Mouse (Mus musculus): ENCODE measurements around the gene Fam221b.

The Fam221b gene

DNA sequence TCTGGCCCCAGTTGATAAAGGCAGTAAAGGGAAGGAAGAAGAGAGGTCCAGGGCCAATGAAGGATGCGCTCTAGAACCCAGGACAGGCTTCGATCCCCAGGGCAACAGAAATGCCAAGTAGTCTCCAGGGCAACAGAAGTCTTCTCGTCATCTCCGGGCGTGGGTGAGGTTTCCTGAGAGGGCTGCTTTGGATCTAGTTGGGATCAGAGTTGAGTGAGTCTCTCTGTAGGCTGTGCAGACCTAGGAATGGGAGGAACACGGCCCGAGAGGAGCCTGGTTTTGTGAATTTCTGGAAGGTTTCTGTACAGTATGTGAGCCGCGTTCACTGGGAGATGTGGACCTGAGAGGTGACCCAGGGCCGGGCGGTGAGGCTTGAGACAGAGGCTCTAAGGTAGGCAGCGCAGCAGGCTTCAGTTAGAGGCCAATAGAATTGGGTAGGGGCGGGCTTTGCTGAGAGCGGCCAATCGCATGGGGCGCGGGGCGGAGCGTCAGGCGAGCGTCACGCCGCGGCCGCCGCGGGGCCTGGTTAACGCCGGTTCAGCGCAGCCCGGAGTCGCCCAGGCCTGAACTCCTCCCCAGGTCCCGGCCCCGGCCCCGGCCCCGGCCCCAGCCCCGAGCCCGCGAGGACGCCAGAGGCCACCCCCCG, at the start of gene Fam221b, which contains the start of gene Tmem8b:
Gene Fam221b (minus strand): TSS at position 364 of the 646 bp plus-strand sequence.
Gene Tmem8b (plus strand): TSS at position 190 of the 646 bp plus-strand sequence.
- DNase-seq (ENCODE audit: low read depth, low spot score): peak; percentile 77

DNA sequence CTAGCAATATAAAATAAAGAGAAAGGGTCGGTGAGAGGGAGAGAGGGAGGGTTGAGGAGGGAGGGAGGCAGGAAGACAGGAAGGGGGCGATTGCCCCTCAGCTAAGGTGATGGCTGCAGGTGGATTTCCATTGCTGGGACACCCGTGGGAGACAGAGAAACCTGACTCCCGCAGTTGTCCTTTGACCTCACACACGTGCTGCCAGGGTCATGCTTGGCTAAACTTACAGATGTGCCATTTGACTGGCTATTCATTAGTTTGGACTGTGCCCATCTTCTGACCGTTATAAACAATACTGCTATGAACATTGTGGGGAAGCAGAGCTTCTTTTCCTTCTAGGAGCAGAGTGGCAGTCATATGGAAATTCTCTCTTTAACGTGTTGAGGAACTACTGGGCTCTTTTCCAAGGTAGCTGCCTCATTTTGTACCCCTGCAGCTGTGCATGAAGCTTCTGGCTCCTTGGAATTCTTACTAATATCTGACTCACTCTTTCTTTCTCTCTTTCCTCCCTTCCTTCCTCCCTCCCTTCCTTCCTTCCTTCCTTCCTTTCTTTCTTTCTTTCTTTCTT, 44.8 kb upstream of the Fam221b start:
- peak; percentile 49 for DNase-seq (ENCODE audit: low read depth, low spot score)

DNA sequence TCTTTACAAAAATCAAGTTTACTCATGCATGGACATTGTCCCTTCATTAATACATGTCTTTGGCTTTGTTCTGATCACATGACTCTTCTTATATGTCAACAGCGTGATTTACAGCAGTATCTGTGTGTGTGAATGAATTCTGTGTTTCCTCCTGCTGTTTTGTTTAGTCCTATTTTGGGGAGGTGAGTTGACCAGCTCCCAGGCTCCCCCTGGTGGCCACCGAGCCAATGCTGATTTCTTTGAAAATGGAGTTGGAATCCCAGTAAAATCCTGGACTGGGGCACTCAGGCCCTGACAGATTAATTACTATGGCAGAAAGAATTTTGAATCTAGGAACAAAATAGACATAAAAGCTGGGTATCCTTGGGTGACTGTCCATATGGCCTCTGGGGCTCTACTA, 42.9 kb upstream of the Fam221b start:
- no peak for DNase-seq (ENCODE audit: low read depth, low spot score)

DNA sequence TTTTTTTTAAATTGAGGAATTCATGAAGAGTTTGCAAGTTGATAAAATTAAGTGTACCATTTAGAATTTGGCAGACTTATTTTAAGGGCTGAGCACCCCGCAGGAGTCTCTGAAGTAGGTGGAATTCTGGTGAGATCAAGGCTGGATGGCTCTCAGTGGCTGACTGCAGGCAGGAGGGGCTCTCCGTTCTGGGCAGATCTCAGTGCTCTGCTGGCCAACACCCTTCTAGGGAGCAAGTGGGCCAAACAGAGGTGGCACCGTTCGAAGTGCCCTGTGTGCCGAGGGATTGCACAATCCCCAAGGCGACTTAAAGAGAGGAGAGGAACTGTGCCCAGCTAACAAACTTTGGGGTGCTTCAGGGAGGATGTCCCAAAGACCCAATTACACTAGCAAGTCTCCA, 40.9 kb upstream of the Fam221b start, which contains the start of gene Olfr71:
Gene Olfr71 (minus strand): TSS at position 387 of the 400 bp plus-strand sequence.
- DNase-seq (ENCODE audit: low read depth, low spot score): no peak

DNA sequence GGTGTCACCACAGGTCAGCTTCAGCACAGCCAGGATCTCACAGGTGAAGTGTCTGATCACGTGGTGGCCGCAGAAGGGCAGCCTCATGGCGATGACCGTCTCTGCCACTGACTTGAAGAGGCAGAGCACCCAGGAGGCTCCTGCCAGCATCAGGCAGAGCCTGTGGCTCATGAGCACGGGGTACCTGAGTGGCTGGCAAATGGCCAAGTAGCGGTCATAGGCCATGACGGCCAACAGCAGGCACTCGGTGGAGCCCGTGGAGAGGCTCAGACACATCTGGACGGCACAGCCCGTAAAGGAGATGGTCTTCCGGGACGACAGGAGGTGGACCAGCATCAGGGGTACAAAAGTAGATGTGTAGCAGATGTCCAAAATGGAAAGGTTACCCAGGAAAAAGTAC, 37.0 kb upstream of the Fam221b start:
- DNase-seq (ENCODE audit: low read depth, low spot score): no peak

DNA sequence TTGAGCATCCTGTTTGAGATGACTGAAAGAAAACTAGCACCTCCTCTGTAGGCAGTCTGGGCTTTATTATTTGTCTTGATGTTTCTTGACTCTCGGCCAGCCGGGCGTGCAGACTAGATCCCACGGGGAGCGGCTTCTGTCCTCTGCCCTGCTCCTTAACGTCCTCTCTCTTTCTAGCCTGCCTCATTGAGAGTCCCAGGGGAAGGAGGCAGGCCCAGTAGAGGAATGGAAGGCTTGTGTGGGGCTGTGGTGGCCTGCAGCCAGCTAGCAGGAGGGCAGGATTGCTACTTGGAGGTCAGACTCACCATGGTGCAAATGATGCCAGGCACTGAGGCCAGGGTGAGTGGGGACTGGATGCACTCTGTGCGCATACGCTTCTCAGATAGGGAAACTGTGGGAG, 34.9 kb upstream of the Fam221b start:
- no peak for DNase-seq (ENCODE audit: low read depth, low spot score)

DNA sequence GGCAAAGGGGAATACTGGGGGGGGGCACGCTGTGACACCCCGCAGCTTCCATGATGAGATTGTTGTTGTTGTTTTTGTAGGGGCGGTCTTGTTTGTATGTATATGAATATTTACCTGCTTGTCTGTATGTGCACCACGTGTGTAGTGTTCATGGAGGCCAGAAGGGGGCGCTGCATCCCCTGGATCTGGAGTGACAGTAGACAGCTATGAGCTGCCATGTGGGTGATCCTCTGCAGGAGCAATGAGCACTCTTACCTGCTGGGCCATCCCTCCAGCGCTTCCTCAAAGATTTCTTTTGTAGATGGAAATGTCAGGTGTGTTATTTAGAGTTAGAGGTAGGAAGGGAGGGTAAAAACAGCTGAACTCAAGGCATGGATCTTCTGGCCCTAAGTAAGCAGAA, 34.5 kb upstream of the Fam221b start:
- no peak for DNase-seq (ENCODE audit: low read depth, low spot score)

DNA sequence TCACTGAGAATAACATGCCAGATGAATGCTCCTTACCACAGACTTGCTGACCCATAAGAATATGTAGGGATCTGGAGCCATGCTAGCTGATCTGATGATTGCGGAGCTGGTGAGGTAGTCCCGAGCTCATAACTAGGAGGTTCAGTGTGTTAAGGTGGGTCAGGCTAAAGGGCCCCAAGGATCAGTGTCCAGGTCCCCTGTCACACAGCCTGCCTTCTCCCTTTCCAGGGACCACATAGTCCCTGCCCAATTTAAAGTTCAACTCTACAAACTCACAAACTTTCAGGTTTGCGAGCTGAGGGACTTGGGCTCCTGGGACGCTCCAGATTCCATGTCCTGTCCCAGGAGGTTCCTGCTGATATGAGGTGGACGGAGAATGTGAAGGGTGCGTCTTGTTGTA, 31.8 kb upstream of the Fam221b start, which contains the start of gene Olfr70:
Gene Olfr70 (minus strand): TSS at position 101 of the 400 bp plus-strand sequence.
- no peak for DNase-seq (ENCODE audit: low read depth, low spot score)

DNA sequence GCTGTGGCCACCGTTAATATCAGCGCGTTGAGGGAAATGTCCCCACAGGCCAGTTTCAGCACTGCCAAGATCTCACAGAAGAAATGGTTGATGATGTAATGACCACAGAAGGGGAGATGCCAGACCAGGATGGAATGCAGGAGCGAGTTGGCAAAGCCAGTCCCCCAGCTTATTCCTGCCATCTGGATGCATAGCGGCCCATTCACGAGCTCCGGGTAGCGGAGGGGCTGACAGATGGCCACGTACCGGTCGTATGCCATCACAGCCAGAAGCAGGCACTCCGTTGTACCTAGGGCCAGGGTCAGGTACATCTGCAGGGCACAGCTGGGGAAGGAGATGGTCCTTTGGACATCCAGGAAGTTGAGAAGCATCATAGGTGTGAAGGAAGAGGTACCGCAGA, 27.6 kb upstream of the Fam221b start:
- no peak for DNase-seq (ENCODE audit: low read depth, low spot score)

DNA sequence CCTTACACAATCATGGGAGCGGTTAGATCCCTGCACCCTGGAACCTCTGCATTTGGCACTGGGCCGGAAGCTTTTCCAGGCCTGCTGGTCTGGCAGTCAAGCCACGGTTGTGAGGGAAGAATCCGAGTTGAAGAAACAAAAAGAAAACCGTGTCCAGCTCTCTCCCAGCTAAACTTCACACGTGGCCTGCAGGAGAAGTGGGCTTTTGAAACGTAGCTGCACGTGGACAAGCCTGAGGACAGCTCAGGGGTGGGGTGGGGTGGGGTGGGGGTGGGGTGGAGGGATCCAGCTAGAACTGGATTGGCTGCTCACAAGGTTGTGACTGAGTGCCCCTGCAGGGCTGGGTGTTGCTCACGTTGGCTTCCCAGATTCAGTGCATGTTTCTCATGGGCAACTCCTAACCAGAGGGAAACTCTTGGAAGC, 26.3 kb upstream of the Fam221b start:
- DNase-seq (ENCODE audit: low read depth, low spot score): no peak

DNA sequence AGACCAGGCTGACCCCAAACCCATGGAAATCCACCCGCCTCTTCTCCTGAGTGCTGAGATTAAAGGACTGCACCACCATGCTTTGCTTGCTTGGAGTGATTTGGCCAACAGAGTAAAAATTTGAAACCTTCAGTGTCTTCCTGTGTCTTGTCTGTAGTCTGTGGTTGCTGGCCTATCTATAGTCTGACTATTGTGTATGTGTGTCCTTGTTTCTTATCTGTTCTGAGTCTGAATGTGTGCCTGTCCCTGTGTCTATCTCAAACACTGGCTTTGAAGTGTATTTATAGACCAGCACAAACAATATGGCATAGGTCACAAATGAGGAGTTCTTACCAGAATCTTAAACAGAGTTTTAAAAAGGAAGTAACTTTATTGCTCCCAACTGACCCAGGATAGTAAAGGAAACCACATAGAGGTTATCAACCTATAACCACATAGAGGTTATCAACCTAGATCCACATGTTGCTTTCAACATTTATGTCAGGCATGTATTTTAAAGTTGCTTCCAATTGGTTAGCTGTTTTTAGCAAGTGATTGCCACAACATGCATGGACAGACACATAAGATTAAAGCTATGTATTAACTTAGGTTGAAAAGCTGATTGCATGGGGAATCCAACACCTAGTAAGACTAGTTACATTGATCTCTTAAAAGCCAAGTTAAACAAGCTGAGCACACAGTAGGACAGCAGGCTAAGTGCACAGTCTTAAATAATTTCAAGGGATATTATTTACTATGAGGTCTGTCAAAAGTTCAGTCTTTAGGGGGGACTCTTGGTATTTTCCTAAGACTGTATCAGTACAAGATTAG, 25.7 kb upstream of the Fam221b start:
- DNase-seq (ENCODE audit: low read depth, low spot score): no peak

DNA sequence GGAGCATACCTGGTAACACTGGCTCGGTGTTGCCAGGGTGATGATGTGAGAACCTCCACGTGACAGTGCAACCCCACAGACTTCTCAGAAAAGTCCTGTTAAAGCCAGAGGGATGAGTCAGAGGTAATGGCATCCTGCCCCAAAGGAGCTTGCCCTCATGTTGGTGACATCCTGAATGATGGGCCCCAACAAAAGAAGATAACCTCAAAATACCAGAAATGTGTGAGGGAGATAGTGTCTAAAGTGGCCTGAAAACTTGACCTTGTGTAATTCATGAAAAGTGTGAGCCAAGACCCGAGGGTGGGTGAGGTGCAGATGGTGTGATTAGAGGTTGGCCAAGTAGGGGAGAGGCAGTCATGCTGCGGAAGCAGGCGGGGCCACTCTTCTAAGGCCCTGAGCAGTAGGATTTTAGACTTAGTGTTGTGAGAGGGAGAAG, 24.9 kb upstream of the Fam221b start:
- no peak for DNase-seq (ENCODE audit: low read depth, low spot score)

DNA sequence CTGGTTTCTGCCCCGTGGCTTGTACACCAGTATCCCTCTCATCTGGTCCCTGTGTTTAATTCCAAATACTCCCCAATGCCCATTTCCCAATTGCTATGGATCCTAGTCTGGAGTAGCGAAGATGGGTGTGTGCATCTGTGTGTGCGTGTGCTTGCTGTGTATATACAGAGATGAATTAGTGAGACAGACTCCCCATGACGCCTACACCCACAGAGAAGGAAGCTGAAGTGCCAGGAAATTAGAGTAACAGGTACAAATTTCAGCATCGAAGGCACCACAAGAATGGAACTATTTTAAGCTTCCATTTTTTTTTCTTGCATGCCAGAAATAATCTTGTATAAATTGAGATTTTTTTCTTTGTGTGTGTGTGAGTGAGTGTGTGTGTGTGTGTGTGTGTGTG, 22.1 kb upstream of the Fam221b start:
- no peak for DNase-seq (ENCODE audit: low read depth, low spot score)

DNA sequence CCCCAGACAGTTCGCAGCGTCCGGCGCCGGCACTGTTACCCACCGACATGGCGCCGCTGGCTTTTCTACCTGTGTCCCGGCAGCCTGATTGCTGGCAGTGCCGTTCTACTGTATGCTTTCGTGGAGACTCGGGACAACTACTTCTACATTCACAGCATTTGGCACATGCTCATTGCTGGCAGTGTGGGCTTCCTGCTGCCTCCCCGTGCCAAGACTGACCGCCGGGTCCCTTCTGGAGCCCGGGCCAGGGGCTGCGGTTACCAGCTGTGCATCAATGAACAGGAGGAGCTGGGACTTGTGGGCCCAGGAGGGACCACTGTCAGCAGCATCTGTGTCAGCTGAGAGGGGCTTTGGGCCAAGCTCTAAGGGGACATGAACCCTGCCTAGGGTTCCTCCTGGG, 21.1 kb upstream of the Fam221b start:
- DNase-seq (ENCODE audit: low read depth, low spot score): no peak

DNA sequence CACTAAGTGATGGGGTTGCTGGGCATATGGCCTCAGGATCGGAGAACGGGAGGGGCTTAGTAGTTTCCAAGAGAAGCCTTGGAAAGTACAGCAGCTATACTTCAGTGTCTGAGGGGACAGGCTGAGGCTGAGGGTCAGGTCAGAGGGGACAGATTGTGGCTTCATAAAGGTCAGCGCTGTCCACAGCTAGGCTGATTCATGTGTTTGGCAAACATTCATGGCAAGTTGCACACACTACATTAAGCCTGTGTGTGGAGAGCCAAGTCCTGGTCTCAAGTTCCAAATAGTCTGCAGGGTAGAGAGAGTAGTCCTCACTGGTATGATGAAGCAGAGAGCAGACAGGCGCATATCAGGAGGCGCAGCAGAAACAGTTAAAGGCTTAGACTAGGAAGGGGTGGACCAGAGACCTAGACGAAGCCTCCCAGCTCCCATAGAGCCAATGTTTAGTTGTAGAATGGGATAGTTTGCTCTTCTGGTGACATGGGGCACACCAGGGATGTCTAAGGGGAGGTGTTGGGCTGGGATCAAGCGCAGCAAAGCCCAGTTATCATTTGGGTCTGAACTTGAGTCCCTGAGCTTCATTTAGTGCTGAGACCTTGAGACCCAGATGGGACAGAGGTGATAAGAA, 10.6 kb upstream of the Fam221b start:
- DNase-seq (ENCODE audit: low read depth, low spot score): no peak

DNA sequence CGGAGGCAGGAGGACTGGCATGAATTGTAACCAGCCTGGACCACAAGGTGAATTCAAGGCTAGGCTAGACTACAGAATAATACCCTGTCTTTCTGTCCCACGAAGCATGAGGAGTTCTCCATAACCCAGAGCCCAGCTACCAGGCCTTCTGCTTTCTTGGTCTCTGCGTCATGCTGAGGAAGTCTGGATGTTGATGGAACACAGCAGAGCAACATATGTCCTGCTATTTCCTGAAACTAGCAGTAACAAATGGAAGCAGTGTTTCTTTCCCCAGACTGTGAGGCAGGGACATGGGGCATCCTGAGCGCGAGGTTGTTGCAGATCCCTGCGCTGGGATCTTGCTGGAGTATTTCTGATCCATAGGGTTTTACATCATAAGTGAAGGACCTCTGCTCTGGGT, 9.6 kb upstream of the Fam221b start:
- no peak for DNase-seq (ENCODE audit: low read depth, low spot score)

DNA sequence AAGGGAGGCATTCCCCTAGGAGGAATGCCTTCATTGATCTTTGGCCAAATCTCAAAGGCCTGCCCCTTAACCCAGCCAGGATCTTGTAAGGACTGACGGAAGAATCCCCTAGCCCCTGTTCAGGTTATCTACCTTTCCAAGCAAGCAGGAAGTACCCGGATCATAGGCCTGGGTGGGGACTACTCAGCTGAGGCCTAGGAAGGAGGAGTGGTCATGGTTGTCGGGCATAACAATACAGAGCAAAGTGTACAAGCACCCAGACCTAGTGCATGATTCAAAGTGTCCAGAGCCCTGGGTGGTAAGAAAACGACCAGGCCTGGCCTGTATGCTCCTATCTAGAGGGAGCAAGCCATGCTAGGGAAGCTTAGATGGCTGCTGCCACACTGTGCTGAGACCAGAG, 6.7 kb upstream of the Fam221b start:
- no peak for DNase-seq (ENCODE audit: low read depth, low spot score)

DNA sequence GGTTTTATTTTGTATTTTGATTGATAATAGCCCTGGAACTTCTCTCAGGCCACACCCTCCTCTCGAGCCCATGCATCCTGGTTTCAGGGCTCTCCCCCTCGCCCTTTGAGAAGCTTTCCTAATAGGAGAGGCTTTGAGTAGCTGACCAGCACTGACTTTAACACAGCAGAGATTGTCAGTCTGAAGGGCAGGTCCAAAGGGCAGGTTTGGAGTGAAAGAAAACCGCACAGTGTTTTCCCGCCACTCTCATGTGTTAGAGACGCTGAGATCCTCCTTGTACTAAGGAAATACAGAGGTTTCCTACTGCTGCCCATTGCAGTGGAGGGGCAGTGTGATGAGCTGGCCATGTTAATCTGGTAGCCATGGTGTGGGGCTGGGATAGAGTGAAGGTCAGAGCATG, 6.0 kb upstream of the Fam221b start:
- DNase-seq (ENCODE audit: low read depth, low spot score): no peak

DNA sequence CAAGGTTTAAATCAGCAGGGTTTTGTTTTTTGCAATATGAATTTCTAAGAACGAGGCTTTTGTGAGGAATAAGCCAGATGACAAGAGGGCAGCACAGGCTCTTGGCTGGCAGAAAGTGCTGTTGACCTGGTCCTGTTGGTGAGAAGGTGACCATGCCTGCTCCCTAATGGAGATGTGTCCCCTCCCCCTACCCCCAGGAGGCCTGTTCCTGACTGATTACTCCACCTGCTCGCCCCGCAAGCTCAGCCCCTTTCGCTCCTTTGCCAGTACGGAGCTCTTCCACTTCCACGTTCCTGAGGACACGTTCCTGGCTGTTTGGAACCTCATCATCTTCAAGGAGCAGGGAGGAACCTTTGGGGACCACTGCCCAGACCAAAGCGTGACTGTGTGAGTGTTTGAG, 4.8 kb upstream of the Fam221b start:
- no peak for DNase-seq (ENCODE audit: low read depth, low spot score)

DNA sequence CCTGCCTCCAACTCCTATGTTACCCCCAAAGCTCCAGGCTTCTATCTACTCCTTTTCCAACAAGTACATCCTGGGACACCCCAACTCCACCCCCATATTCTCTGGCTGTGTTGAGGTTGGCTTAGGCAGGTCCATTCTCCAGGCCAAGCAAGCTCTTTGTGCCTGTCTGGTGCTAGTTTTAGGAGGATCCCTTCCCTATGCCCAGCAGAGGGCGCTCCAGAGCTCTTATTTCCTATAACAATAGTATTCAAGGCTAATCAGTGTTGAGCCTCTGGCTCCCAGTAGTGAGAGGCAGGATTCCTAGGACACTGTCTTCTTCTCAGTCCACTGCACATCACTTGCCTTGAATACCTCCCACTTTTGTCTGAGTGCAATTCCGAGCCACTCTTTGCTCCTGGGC, 3.1 kb upstream of the Fam221b start:
- peak; percentile 71 for DNase-seq (ENCODE audit: low read depth, low spot score)

DNA sequence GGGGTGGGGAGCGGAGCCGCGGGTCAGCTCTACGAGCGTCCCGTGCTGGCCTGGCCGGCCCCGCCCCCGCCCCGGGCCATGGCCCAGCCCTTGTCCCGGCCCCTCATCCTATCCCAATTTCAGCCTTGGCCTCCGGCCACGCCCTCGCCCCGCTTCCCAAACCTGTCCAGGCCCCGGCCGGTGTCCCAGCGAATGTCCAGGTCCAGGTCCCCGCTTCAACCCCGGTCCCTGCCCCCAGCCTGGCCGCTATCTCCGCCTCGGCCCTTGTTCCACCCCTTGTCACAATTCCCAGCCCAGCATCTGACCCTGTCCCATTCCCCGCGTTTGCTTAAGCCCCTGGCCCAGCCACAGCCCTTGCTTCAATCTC, 466 bp upstream of the Fam221b start:
- no peak for DNase-seq (ENCODE audit: low read depth, low spot score)

DNA sequence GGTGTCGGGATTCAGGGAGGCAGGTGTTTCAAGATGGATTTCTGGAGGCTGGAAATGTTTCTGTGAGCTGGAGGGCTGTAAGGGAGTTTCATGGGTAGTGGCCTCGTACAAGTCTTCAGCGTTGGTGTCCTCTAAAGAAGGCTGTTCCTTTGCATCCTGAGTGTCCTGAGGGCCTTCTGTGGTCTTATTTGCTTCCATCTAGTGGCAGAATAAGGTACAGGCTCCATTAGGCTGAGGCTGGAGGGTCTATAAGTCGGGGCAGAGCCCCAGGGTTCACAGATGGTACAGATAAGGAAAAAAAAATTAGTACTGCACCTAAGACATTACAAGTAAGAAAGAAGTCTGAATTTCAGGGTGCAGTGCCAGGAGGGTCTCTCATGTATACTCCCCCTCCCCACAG, 2.5 kb downstream of the Fam221b start:
- no peak for DNase-seq (ENCODE audit: low read depth, low spot score)

Data from telencephalon, adult 2 months (tissue).